Mouse (Mus musculus): Measurements from ENCODE around the gene Slc38a4. TPM values are rescaled to one million over a fixed set of nuclear protein-coding genes. Genes with fewer than 3 reads are reported as not detected.

Slc38a4 gene
- total RNA-seq (2021) = 100 to 1,000 TPM; 156 to 217 TPM
- long read RNA-seq, experiment 1, transcript Slc38a4-201 (16 exons, 3,932 nt) = major isoform, 53 of 199 reads
- long read RNA-seq, experiment 1, partial matches to known transcripts = 9 of 199 reads
- long read RNA-seq, experiment 1, other reads (novel, unspliced or antisense) = 137 of 199 reads
- long read RNA-seq, experiment 2, transcript Slc38a4-201 (16 exons, 3,932 nt) = major isoform, 48 of 154 reads
- long read RNA-seq, experiment 2, partial matches to known transcripts = 7 of 154 reads
- long read RNA-seq, experiment 2, other reads (novel, unspliced or antisense) = 98 of 154 reads

- intact Hi-C loops (cut with DNase I) = no loop called here
Observed at GRCm38 (mm10) chr15:97055794-97056193, at the start of gene Slc38a4. TSS of gene Slc38a4 (minus strand) at chr15:97055956.

GRCm38 (mm10) chr15:97104889-97105391, 49.2 kb upstream of the Slc38a4 start:
- intact Hi-C loops (cut with DNase I) = no loop called here
- no peak for DNase-seq

More at GRCm38 (mm10) chr15:97055794-97056193, at the start of gene Slc38a4:
- no peak for DNase-seq

- intact Hi-C loops (cut with DNase I) = no loop called here
Observed at GRCm38 (mm10) chr15:97104048-97104447, 48.3 kb upstream of the Slc38a4 start.

GRCm38 (mm10) chr15:97102811-97103210, 47.1 kb upstream of the Slc38a4 start:
- DNase-seq = peak in 1 of 2 experiments; percentile 28
- intact Hi-C loops (cut with DNase I) = no loop called here

More at GRCm38 (mm10) chr15:97104048-97104447, 48.3 kb upstream of the Slc38a4 start:
- no peak for DNase-seq

- intact Hi-C loops (cut with DNase I) = no loop called here
- DNase-seq = peak in 1 of 2 experiments; percentile 45
Observed at GRCm38 (mm10) chr15:97102181-97102580, 46.4 kb upstream of the Slc38a4 start.

- DNase-seq = no peak
- intact Hi-C loops (cut with DNase I) = no loop called here
Observed at GRCm38 (mm10) chr15:97099101-97099500, 43.3 kb upstream of the Slc38a4 start.

GRCm38 (mm10) chr15:97097548-97097947, 41.8 kb upstream of the Slc38a4 start:
- DNase-seq = no peak
- intact Hi-C loops (cut with DNase I) = no loop called here

- DNase-seq = peak; percentile 30 to 41
- intact Hi-C loops (cut with DNase I) = no loop called here
Observed at GRCm38 (mm10) chr15:97089526-97089925, 33.8 kb upstream of the Slc38a4 start.

- DNase-seq = no peak
- intact Hi-C loops (cut with DNase I) = no loop called here
Observed at GRCm38 (mm10) chr15:97085833-97086232, 30.1 kb upstream of the Slc38a4 start.

- intact Hi-C loops (cut with DNase I) = no loop called here
- no peak for DNase-seq
Observed at GRCm38 (mm10) chr15:97077665-97078064, 21.9 kb upstream of the Slc38a4 start.

GRCm38 (mm10) chr15:97076092-97076491, 20.3 kb upstream of the Slc38a4 start:
- no peak for DNase-seq
- intact Hi-C loops (cut with DNase I) = no loop called here

GRCm38 (mm10) chr15:97075240-97075639, 19.5 kb upstream of the Slc38a4 start:
- DNase-seq = no peak
- intact Hi-C loops (cut with DNase I) = no loop called here

- no peak for DNase-seq
- intact Hi-C loops (cut with DNase I) = no loop called here
Observed at GRCm38 (mm10) chr15:97072859-97073826, 17.4 kb upstream of the Slc38a4 start.

GRCm38 (mm10) chr15:97067340-97068136, 11.8 kb upstream of the Slc38a4 start:
- intact Hi-C loops (cut with DNase I) = loop anchor here (5.0 kb wide), 1 partner anchor 50 kb away; no protein-coding TSS in a partner anchor
- DNase-seq = no peak

- intact Hi-C loops (cut with DNase I) = loop anchor here (5.0 kb wide), 1 partner anchor 50 kb away; no protein-coding TSS in a partner anchor
- no peak for DNase-seq
Observed at GRCm38 (mm10) chr15:97066937-97067336, 11.2 kb upstream of the Slc38a4 start.

GRCm38 (mm10) chr15:97063211-97063610, 7.5 kb upstream of the Slc38a4 start:
- DNase-seq = no peak
- intact Hi-C loops (cut with DNase I) = no loop called here

- intact Hi-C loops (cut with DNase I) = no loop called here
- DNase-seq = no peak
Observed at GRCm38 (mm10) chr15:97060973-97061372, 5.2 kb upstream of the Slc38a4 start.

- intact Hi-C loops (cut with DNase I) = no loop called here
- no peak for DNase-seq
Observed at GRCm38 (mm10) chr15:97060571-97060970, 4.8 kb upstream of the Slc38a4 start.

GRCm38 (mm10) chr15:97060102-97060501, 4.3 kb upstream of the Slc38a4 start:
- no peak for DNase-seq
- intact Hi-C loops (cut with DNase I) = no loop called here
